Mouse (Mus musculus): Measurements from ENCODE around the gene Snrpd3. TPM values are rescaled to one million over a fixed set of nuclear protein-coding genes. Genes with fewer than 3 reads are reported as not detected.

Gene Snrpd3
- polyA plus RNA-seq, 1 experiment, result 506 TPM

DNA sequence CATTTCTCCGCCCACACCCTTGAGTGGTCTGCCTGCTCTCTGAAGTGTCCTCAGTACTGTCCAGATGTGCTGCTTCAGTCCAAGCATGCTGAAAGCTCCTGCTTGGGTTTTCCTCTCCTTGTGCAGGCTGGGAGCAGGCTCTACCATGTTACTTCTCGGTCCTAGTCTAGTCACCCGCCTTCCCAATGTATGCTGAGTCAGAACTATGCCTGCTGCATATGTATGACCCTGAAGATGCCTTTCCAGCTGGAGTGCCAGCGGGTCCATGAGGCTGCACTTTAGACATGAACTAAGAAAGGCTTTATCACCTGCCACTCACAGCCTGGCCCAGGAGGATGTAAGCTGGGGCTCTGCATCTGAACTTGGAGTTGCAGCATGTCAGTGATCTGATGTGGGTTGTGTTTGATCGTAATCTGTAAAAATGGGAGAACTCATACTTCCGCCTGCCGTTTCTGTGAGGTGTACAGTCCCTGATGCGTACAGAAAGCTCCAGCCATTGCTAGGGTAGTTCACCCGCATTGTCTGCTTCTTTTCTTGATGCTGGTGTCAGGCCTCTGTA lies 14.3 kb downstream of the Snrpd3 start:
- Histone ChIP-seq H3K9me3 (replicated peaks; ENCODE audit: control insufficient read depth, insufficient read depth, low read length, poor library complexity, severe bottlenecking) (no peaks in the 10 kb centered on the region), H3K27ac (ENCODE audit: insufficient read depth, low read length) (no peak overlapping the region), H3K4me3 (ENCODE audit: low read depth, low read length) (no peak overlapping the region), H3K4me1 (ENCODE audit: control insufficient read depth, insufficient read depth, low read length) (no peaks in the 10 kb centered on the region), H3K9ac (ENCODE audit: low read depth, poor library complexity, severe bottlenecking) (no peak overlapping the region), H3K36me3 (ENCODE audit: control insufficient read depth, insufficient read depth, low read length, poor library complexity, severe bottlenecking) (peaks cover 45% of the 10 kb centered on the region), H3K27me3 (ENCODE audit: control insufficient read depth, insufficient read depth, low read length, poor library complexity, severe bottlenecking) (no peaks in the 10 kb centered on the region)
- TF ChIP-seq EP300 (IDR thresholded peaks at IDR 0.05; ENCODE audit: insufficient read depth, low read depth, low read length) (no peak), CTCF (IDR thresholded peaks at IDR 0.05; ENCODE audit: low read depth, low read length) (no peak), POLR2A (IDR thresholded peaks at IDR 0.05; ENCODE audit: insufficient read depth, low read length) (no peak)

DNA sequence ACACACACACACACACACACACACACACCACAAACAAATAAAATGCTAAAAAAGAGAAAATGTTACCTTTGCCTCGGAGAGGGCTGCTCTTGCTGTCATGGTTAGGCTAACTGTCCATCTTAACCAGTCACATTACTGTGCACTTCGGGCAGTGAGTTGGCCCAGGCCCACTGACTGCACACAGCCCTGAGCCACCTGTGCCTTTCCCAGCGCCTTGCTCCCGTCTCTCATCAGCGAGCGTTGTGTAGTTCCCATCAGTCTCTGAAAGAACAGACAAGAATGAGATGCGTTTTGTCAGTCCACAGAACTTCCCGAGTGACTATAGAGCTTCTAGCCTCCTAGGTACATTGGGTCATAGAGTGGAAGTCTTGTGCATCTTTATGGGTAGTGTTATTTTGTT lies 16.9 kb downstream of the Snrpd3 start:
- no peak overlapping the region for H3K4me3 ChIP-seq (ENCODE audit: low read depth, low read length)
- TF ChIP-seq POLR2A (IDR thresholded peaks at IDR 0.05; ENCODE audit: insufficient read depth, low read length) (no peak), CTCF (IDR thresholded peaks at IDR 0.05; ENCODE audit: low read depth, low read length) (no peak), EP300 (IDR thresholded peaks at IDR 0.05; ENCODE audit: insufficient read depth, low read depth, low read length) (no peak)
- no peaks in the 10 kb centered on the region for H3K27me3 ChIP-seq (ENCODE audit: control insufficient read depth, insufficient read depth, low read length, poor library complexity, severe bottlenecking)
- no peak overlapping the region for H3K27ac ChIP-seq (ENCODE audit: insufficient read depth, low read length)
- H3K36me3 ChIP-seq (ENCODE audit: control insufficient read depth, insufficient read depth, low read length, poor library complexity, severe bottlenecking), result peaks cover 34% of the 10 kb centered on the region
- no peaks in the 10 kb centered on the region for H3K9me3 ChIP-seq (replicated peaks; ENCODE audit: control insufficient read depth, insufficient read depth, low read length, poor library complexity, severe bottlenecking)
- H3K9ac ChIP-seq (ENCODE audit: low read depth, poor library complexity, severe bottlenecking), result no peak overlapping the region
- no peaks in the 10 kb centered on the region for H3K4me1 ChIP-seq (ENCODE audit: control insufficient read depth, insufficient read depth, low read length)

DNA sequence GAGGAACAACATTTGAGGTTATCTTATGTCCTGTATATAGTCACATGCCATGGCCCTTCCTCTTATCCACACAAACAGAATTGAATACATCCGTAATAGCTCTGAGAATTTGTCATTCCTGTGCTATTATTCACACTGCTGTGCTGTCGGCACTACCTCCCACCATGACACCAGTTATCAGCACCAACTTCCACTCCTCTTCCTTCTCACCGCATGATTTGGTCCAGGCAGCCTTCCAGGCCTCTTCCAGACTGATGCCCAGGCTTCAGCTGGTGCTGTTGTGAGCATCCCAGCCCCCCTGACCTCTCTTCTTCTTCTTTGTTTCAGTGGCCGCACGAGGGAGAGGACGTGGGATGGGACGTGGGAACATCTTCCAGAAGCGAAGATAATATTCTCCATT lies 17.6 kb downstream of the Snrpd3 start:
- H3K9ac ChIP-seq (ENCODE audit: low read depth, poor library complexity, severe bottlenecking), result no peak overlapping the region
- H3K27ac ChIP-seq (ENCODE audit: insufficient read depth, low read length), result no peak overlapping the region
- TF ChIP-seq CTCF (IDR thresholded peaks at IDR 0.05; ENCODE audit: low read depth, low read length), result no peak
- no peak for TF ChIP-seq EP300 (IDR thresholded peaks at IDR 0.05; ENCODE audit: insufficient read depth, low read depth, low read length)
- TF ChIP-seq POLR2A (IDR thresholded peaks at IDR 0.05; ENCODE audit: insufficient read depth, low read length), result no peak
- H3K36me3 ChIP-seq (ENCODE audit: control insufficient read depth, insufficient read depth, low read length, poor library complexity, severe bottlenecking), result peaks cover 33% of the 10 kb centered on the region
- H3K9me3 ChIP-seq (replicated peaks; ENCODE audit: control insufficient read depth, insufficient read depth, low read length, poor library complexity, severe bottlenecking), result no peaks in the 10 kb centered on the region
- H3K4me3 ChIP-seq (ENCODE audit: low read depth, low read length), result no peak overlapping the region
- H3K27me3 ChIP-seq (ENCODE audit: control insufficient read depth, insufficient read depth, low read length, poor library complexity, severe bottlenecking), result no peaks in the 10 kb centered on the region
- no peaks in the 10 kb centered on the region for H3K4me1 ChIP-seq (ENCODE audit: control insufficient read depth, insufficient read depth, low read length)

DNA sequence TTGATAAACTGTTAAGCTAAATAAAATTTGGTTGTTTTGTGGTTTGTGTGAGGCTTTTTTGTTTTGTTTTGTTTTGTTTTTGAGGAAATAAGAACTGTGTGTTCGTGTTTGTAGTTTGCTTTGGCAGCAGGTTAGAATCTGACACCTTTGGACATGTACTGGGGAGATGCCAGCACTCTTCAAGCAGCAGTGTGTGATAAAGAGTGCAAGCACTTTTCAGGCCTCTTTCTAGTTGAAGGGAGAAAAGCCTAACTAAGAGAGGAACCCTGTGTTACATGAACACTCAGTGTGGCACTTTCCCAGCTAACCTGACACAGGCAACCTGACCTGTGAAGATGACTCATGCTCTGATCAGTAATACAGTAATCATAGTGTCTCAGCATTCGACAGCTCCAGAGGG lies 18.1 kb downstream of the Snrpd3 start:
- no peak for TF ChIP-seq CTCF (IDR thresholded peaks at IDR 0.05; ENCODE audit: low read depth, low read length)
- no peak for TF ChIP-seq EP300 (IDR thresholded peaks at IDR 0.05; ENCODE audit: insufficient read depth, low read depth, low read length)
- TF ChIP-seq POLR2A (IDR thresholded peaks at IDR 0.05; ENCODE audit: insufficient read depth, low read length), result no peak
- Histone ChIP-seq H3K4me3 (ENCODE audit: low read depth, low read length) (no peak overlapping the region), H3K4me1 (ENCODE audit: control insufficient read depth, insufficient read depth, low read length) (no peaks in the 10 kb centered on the region), H3K9ac (ENCODE audit: low read depth, poor library complexity, severe bottlenecking) (no peak overlapping the region), H3K27me3 (ENCODE audit: control insufficient read depth, insufficient read depth, low read length, poor library complexity, severe bottlenecking) (no peaks in the 10 kb centered on the region), H3K27ac (ENCODE audit: insufficient read depth, low read length) (no peak overlapping the region), H3K36me3 (ENCODE audit: control insufficient read depth, insufficient read depth, low read length, poor library complexity, severe bottlenecking) (peaks cover 29% of the 10 kb centered on the region), H3K9me3 (replicated peaks; ENCODE audit: control insufficient read depth, insufficient read depth, low read length, poor library complexity, severe bottlenecking) (no peaks in the 10 kb centered on the region)

DNA sequence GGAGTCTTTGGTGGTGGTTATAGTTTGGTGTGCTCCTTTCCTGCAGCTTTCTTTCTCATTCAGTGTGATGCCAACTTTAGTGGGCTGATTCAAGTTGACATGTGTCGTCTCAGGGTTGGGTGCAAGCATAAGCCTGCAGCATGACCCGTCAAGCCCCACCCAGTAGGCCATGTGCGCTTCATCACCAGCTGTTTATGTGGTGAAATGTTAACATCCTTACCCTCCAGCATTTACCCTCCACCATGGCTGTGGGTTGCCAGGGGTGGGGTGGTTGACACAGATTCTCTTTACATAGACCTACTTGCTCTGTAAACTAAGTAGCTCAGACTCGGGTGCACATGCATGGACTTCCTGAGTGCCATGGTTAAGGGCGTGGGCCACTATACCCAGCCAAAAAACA lies 18.8 kb downstream of the Snrpd3 start:
- TF ChIP-seq CTCF (IDR thresholded peaks at IDR 0.05; ENCODE audit: low read depth, low read length), result no peak
- no peak for TF ChIP-seq EP300 (IDR thresholded peaks at IDR 0.05; ENCODE audit: insufficient read depth, low read depth, low read length)
- TF ChIP-seq POLR2A (IDR thresholded peaks at IDR 0.05; ENCODE audit: insufficient read depth, low read length), result no peak
- H3K4me1 ChIP-seq (ENCODE audit: control insufficient read depth, insufficient read depth, low read length), result no peaks in the 10 kb centered on the region
- H3K36me3 ChIP-seq (ENCODE audit: control insufficient read depth, insufficient read depth, low read length, poor library complexity, severe bottlenecking), result peaks cover 28% of the 10 kb centered on the region

DNA sequence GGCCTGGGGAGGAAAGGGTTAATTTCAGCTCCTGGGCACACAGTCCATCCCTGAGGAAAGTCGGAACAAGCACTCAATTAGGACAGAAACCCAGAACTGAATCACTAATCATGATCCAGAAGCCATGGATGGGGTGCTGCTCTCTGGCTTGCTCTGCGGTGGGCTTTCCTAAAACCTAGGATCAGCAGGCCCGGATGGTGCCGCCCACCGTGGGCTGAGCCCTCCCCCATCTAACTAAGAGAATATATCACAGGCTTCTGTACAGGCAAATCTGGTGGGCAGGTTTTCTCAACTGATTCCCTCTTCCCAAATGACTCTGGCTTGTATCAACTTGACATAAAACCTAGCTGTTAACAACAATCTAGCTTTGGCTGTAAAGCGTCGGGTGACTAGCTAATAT lies 30.6 kb downstream of the Snrpd3 start:
- Histone ChIP-seq H3K27me3 (ENCODE audit: control insufficient read depth, insufficient read depth, low read length, poor library complexity, severe bottlenecking) (no peaks in the 10 kb centered on the region), H3K27ac (ENCODE audit: insufficient read depth, low read length) (no peak overlapping the region), H3K36me3 (ENCODE audit: control insufficient read depth, insufficient read depth, low read length, poor library complexity, severe bottlenecking) (no peaks in the 10 kb centered on the region), H3K9ac (ENCODE audit: low read depth, poor library complexity, severe bottlenecking) (no peak overlapping the region), H3K4me1 (ENCODE audit: control insufficient read depth, insufficient read depth, low read length) (no peaks in the 10 kb centered on the region), H3K9me3 (replicated peaks; ENCODE audit: control insufficient read depth, insufficient read depth, low read length, poor library complexity, severe bottlenecking) (no peaks in the 10 kb centered on the region), H3K4me3 (ENCODE audit: low read depth, low read length) (no peak overlapping the region)
- TF ChIP-seq EP300 (IDR thresholded peaks at IDR 0.05; ENCODE audit: insufficient read depth, low read depth, low read length) (no peak), POLR2A (IDR thresholded peaks at IDR 0.05; ENCODE audit: insufficient read depth, low read length) (no peak), CTCF (IDR thresholded peaks at IDR 0.05; ENCODE audit: low read depth, low read length) (no peak)

More for the DNA sequence above, 18.8 kb downstream of the Snrpd3 start:
- Histone ChIP-seq H3K9me3 (replicated peaks; ENCODE audit: control insufficient read depth, insufficient read depth, low read length, poor library complexity, severe bottlenecking) (no peaks in the 10 kb centered on the region), H3K27me3 (ENCODE audit: control insufficient read depth, insufficient read depth, low read length, poor library complexity, severe bottlenecking) (no peaks in the 10 kb centered on the region), H3K27ac (ENCODE audit: insufficient read depth, low read length) (no peak overlapping the region), H3K9ac (ENCODE audit: low read depth, poor library complexity, severe bottlenecking) (no peak overlapping the region), H3K4me3 (ENCODE audit: low read depth, low read length) (no peak overlapping the region)
